Mouse (Mus musculus) liver, embryonic 14.5 days (tissue): ENCODE measurements around the gene Htt. TPM values are rescaled to one million over a fixed set of nuclear protein-coding genes. Genes with fewer than 3 reads are reported as not detected.

Experiments
- ATAC-seq: fragments of 200-750 bp; cut with Nextera tagmentation; 2 replicates; pipeline ENCODE4 v1.8.0; 2017; ENCODE audit warnings: moderate number of reproducible peaks, mild to moderate bottlenecking, moderate library complexity; ENCODE audit not compliant: insufficient read depth
- DNase-seq, 3 experiments: peaks; one replicate each; pipeline ENCODE4 v3.0.0-alpha.2; 2012 to 2013; ENCODE audit warnings: low read depth in 3 of 3, low spot score in 3 of 3
- H3K27ac ChIP-seq: fragments of 300-500 bp; sonication (generic); 2 replicates; pipeline ENCODE4 v1.5.1; 2014; ENCODE audit warnings: moderate library complexity, mild to moderate bottlenecking, control low read depth, inconsistent platforms
- H3K27me3 ChIP-seq: fragments of 300-500 bp; sonication (generic); 2 replicates; pipeline ENCODE4 v1.6.1; 2014; ENCODE audit warnings: mild to moderate bottlenecking, low read length, moderate library complexity; ENCODE audit not compliant: control insufficient read depth, insufficient read depth
- H3K36me3 ChIP-seq: fragments of 300-500 bp; sonication (generic); replicated peaks from 2 replicates; pipeline ENCODE4 v1.6.1; 2014; ENCODE audit warnings: low read depth; ENCODE audit not compliant: control insufficient read depth, insufficient read depth
- H3K4me1 ChIP-seq, 2 experiments: fragments of 200-500 bp in 1 of 2; fragments of 300-500 bp in 1 of 2; sonication (generic) in 1 of 2; replicated peaks; 2 replicates each; pipeline ENCODE4 v1.6.1; 2012 to 2014; ENCODE audit warnings: antibody characterized with exemption in 1 of 2, inconsistent platforms in 1 of 2, low read length in 1 of 2; ENCODE audit not compliant: control insufficient read depth in 2 of 2, insufficient read depth in 2 of 2
- H3K4me2 ChIP-seq: fragments of 300-500 bp; sonication (generic); 2 replicates; pipeline ENCODE4 v1.6.1; 2014; ENCODE audit warnings: low read depth, mild to moderate bottlenecking, control low read depth, moderate library complexity
- H3K4me3 ChIP-seq, 2 experiments: fragments of 200-500 bp in 1 of 2; fragments of 300-500 bp in 1 of 2; sonication (generic) in 1 of 2; 2 replicates each; pipeline ENCODE4 v1.5.1; 2012 to 2014; ENCODE audit warnings: low read depth in 2 of 2, low read length in 2 of 2, mild to moderate bottlenecking in 2 of 2, control low read depth in 1 of 2, inconsistent platforms in 1 of 2, moderate library complexity in 1 of 2; ENCODE audit not compliant: insufficient read depth in 1 of 2
- H3K9ac ChIP-seq: fragments of 300-500 bp; sonication (generic); replicated peaks from 2 replicates; pipeline ENCODE4 v1.6.1; 2014; ENCODE audit warnings: mild to moderate bottlenecking, control low read depth, moderate library complexity
- H3K9me3 ChIP-seq: fragments of 300-500 bp; sonication (generic); 2 replicates; pipeline ENCODE4 v1.6.1; 2016; ENCODE audit warnings: low read length, mixed read lengths; ENCODE audit not compliant: control insufficient read depth
- CTCF ChIP-seq: IDR thresholded peaks from 2 replicates; pipeline ENCODE4 v1.5.1; 2016; ENCODE audit warnings: antibody characterized with exemption, low read depth, control low read depth
- EP300 ChIP-seq: IDR thresholded peaks from 2 replicates; pipeline ENCODE4 v1.6.1; 2016; ENCODE audit warnings: antibody characterized with exemption, low read depth
- WGBS: fragments of 180-500 bp; shearing (Covaris S2); extraction: QIAGEN DNeasy Blood & Tissue Kit; methylation state at CpG from one replicate; pipeline ENCODE4 v1.1.7; 2014; ENCODE audit not compliant: insufficient replicate concordance; 5-methylcytosine and 5-hydroxymethylcytosine counted together
- polyA plus RNA-seq, 2 experiments: library from polyadenylated mRNA; depleted of rRNA in 1 of 2; stranded (reverse) in 1 of 2; unstranded in 1 of 2; fragments of >200 nt; fragmentation: Nextera tagmentation in 1 of 2; extraction: Ambion mirVana in 1 of 2; gene quantifications; 2 replicates each; pipeline versions ENCODE4 v1.2.1 to v1.2.3; 2012 to 2014

Htt gene
- polyA plus RNA-seq, 2 experiments, result 4.8 to 6.3 TPM

- Histone ChIP-seq H3K4me3 (peak overlapping the region; percentile 84 to 93), H3K9me3 (no peaks in the 10 kb centered on the region), H3K4me2 (peak overlapping the region; percentile 98), H3K9ac (peak overlapping the region; percentile 92), H3K27ac (no peak overlapping the region; the same call in 1 of the 2 replicates), H3K36me3 (no peaks in the 10 kb centered on the region), H3K27me3 (no peaks in the 10 kb centered on the region), H3K4me1 (peaks cover 6 to 29% of the 10 kb centered on the region in 2 experiments)
- WGBS, result 84% methylated on average over 6 of the region's 6 CpGs
- ATAC-seq, result no peak
- TF ChIP-seq CTCF, result no peak
- no peak for TF ChIP-seq EP300
- DNase-seq, result no peak
Measured at GRCm38 (mm10) chr5:34950486-34951160, 189.1 kb downstream of the Htt start.

DNA sequence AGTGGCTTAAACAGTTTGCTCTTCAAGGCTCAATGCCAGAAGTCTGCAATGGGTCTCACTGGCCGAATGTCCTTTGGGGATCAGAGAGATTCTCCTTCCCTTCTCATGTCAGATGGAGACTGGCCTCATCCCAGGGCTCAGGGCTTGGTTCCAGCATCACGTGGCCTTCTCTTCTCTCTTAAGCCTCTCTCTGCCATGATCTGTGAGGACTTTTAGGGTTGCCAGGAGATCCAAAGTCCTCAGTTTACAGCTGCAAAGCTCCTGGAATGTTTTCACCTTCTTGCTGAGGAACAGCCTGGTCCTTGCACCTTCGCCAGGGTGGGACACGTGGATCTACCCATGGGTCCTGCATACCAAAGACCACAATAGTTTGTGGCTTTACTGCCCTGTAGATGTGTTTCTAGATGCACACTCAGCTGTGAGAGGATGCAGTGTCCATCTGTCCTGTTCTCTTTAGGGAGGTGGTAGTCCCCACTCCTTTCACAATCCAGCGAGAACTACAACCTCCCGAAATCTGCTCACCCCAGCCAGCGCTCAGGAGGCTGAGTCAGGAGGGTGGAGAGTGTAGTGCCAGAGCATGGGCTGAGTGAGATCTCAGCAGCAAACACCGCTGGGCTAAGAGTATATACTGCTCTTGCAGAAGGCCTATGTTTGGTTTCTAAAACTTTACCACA is 189.8 kb downstream of the Htt start:
- Histone ChIP-seq H3K4me3 (no peak overlapping the region), H3K9ac (no peak overlapping the region), H3K4me2 (peak overlapping the region; percentile 98), H3K27me3 (no peaks in the 10 kb centered on the region), H3K9me3 (no peaks in the 10 kb centered on the region), H3K36me3 (no peaks in the 10 kb centered on the region), H3K4me1 (peaks cover 6 to 36% of the 10 kb centered on the region in 2 experiments), H3K27ac (no peak overlapping the region)
- TF ChIP-seq CTCF (no peak), EP300 (no peak)
- DNase-seq, result no peak
- ATAC-seq, result no peak
- WGBS, result 90% methylated on average over 8 of the region's 8 CpGs

DNA sequence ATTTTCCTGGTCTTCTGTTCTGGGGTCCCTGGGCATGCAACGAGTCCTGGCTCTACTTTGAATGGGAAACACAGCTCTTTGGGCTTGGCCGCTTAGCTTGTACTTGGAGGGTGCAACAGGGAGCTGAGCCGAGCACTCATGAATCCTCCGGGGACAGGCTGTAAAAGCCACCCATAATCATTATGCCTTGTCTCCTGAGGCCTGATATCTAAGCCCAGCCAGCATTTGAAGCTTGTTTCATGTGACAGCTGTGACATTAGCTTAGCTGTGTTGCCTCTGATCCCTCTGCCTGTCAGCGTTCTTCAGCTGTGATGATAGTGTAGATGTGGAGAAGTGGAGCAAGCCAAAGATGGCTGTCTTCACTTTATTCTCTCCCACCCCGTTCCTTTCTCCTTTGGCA is 193.0 kb downstream of the Htt start:
- no peak for DNase-seq
- Histone ChIP-seq H3K9me3 (no peaks in the 10 kb centered on the region), H3K4me1 (peaks cover 7 to 49% of the 10 kb centered on the region in 2 experiments), H3K4me2 (no peak overlapping the region), H3K27ac (no peak overlapping the region; the same call in 1 of the 2 replicates), H3K36me3 (no peaks in the 10 kb centered on the region), H3K9ac (no peak overlapping the region), H3K27me3 (no peaks in the 10 kb centered on the region), H3K4me3 (no peak overlapping the region)
- ATAC-seq, result no peak
- TF ChIP-seq EP300 (no peak), CTCF (no peak)
- 65% methylated on average over 6 of the region's 6 CpGs for WGBS

GRCm38 (mm10) chr5:34955630-34956029 is 194.1 kb downstream of the Htt start:
- 31% methylated on average over 5 of the region's 5 CpGs for WGBS
- no peaks in the 10 kb centered on the region for H3K36me3 ChIP-seq

DNA sequence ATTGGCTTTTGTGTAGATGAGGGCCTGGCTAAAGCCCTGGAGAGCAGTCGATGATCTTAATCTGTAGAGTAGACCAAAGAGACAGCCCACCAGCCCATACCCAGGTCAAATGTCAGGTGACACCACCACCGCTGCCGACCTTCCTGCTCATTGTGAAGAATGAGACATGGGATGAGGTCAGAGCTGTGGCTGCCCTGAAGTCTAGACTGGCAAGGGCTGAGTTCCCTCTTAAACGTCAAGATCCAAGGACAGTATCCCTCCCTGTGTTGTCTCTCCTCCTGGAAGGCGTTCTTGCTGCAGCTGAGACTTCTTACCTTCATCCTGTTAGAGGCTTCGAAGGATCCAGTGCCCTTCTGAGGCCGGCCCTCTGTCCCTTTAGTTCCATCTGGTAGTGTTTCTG is 194.6 kb downstream of the Htt start:
- Histone ChIP-seq H3K27me3 (no peaks in the 10 kb centered on the region), H3K4me3 (no peak overlapping the region), H3K4me1 (peaks cover 20 to 53% of the 10 kb centered on the region in 2 experiments), H3K9ac (no peak overlapping the region), H3K9me3 (no peaks in the 10 kb centered on the region), H3K36me3 (no peaks in the 10 kb centered on the region), H3K27ac (no peak overlapping the region), H3K4me2 (no peak overlapping the region)
- DNase-seq (no peak), ATAC-seq (no peak)
- TF ChIP-seq CTCF, result no peak
- WGBS, result 71% methylated on average over 7 of the region's 7 CpGs

More at GRCm38 (mm10) chr5:34955630-34956029, 194.1 kb downstream of the Htt start:
- H3K4me1 ChIP-seq, result peaks cover 15 to 52% of the 10 kb centered on the region in 2 experiments
- no peak for ATAC-seq
- no peak for DNase-seq
- TF ChIP-seq CTCF (no peak), EP300 (no peak)
- no peak overlapping the region for H3K4me3 ChIP-seq
- H3K27ac ChIP-seq, result no peak overlapping the region
- H3K9me3 ChIP-seq, result no peaks in the 10 kb centered on the region
- H3K4me2 ChIP-seq, result no peak overlapping the region
- H3K27me3 ChIP-seq, result no peaks in the 10 kb centered on the region
- H3K9ac ChIP-seq, result no peak overlapping the region
